Mouse (Mus musculus) heart, embryonic 15.5 days (tissue): ENCODE data around the gene Gm28230. TPM values are rescaled to one million over a fixed set of nuclear protein-coding genes. Genes with fewer than 3 reads are reported as not detected.

ENCODE experiments used
- ATAC-seq: fragments of 200-750 bp; cut with Nextera tagmentation; replicated peaks from 2 replicates; pipeline ENCODE4 v1.8.0; 2017; ENCODE audit warnings: low read depth, moderate TSS enrichment; ENCODE audit not compliant: insufficient number of reproducible peaks, insufficient read depth, low FRiP score
- H3K27ac ChIP-seq: fragments of 300-500 bp; sonication (generic); 2 replicates; pipeline ENCODE4 v1.5.1; 2015; ENCODE audit warnings: mild to moderate bottlenecking, inconsistent platforms
- H3K27me3 ChIP-seq: fragments of 300-500 bp; sonication (generic); 2 replicates; pipeline ENCODE4 v1.6.1; 2015; ENCODE audit warnings: inconsistent platforms
- H3K36me3 ChIP-seq: fragments of 300-500 bp; sonication (generic); 2 replicates; pipeline ENCODE4 v1.6.1; 2015; ENCODE audit warnings: mild to moderate bottlenecking, inconsistent platforms
- H3K4me1 ChIP-seq: fragments of 300-500 bp; sonication (generic); replicated peaks from 2 replicates; pipeline ENCODE4 v1.6.1; 2015; ENCODE audit warnings: inconsistent platforms
- H3K4me2 ChIP-seq: fragments of 300-500 bp; sonication (generic); 2 replicates; pipeline ENCODE4 v1.6.1; 2015; ENCODE audit warnings: inconsistent platforms, mild to moderate bottlenecking, moderate library complexity
- H3K4me3 ChIP-seq: fragments of 300-500 bp; sonication (generic); 2 replicates; pipeline ENCODE4 v1.5.1; 2015; ENCODE audit warnings: mild to moderate bottlenecking, inconsistent platforms
- H3K9ac ChIP-seq: fragments of 300-500 bp; sonication (generic); 2 replicates; pipeline ENCODE4 v1.6.1; 2015; ENCODE audit warnings: mild to moderate bottlenecking, inconsistent platforms
- H3K9me3 ChIP-seq: fragments of 300-500 bp; sonication (generic); replicated peaks from 2 replicates; pipeline ENCODE4 v1.6.1; 2016; ENCODE audit warnings: inconsistent platforms
- WGBS: fragments of 180-500 bp; shearing (Covaris S2); methylation state at CpG from one replicate; pipeline ENCODE4 v1.1.7; 2015; ENCODE audit warnings: mixed read lengths; 5-methylcytosine and 5-hydroxymethylcytosine counted together
- polyA plus RNA-seq: library from polyadenylated mRNA; unstranded; fragments of >200 nt; fragmentation: Nextera tagmentation; extraction: Ambion mirVana; gene quantifications from 2 replicates; pipeline ENCODE4 v1.2.1, GENCODE M21; 2015

The Gm28230 gene
- polyA plus RNA-seq, 1 experiment from 2014 or later, result not detected

- H3K4me1 ChIP-seq, result peaks cover 2% of the 10 kb centered on the region; the same call in 1 of the 2 replicates
- H3K36me3 ChIP-seq, result no peaks in the 10 kb centered on the region
- no peak overlapping the region for H3K27ac ChIP-seq
- H3K4me2 ChIP-seq, result no peak overlapping the region
- ATAC-seq, result no peak
- peaks cover 98% of the 10 kb centered on the region for H3K27me3 ChIP-seq
- H3K9ac ChIP-seq, result no peak overlapping the region
- WGBS, result 7% methylated on average over 5 of the region's 5 CpGs
- no peak overlapping the region for H3K4me3 ChIP-seq
- no peaks in the 10 kb centered on the region for H3K9me3 ChIP-seq
Observed at GRCm38 (mm10) chr2:74720955-74721491, 5.5 kb upstream of the Gm28230 start.

GRCm38 (mm10) chr2:74721882-74722281 lies 4.6 kb upstream of the Gm28230 start:
- no peak overlapping the region for H3K27ac ChIP-seq
- H3K4me3 ChIP-seq, result no peak overlapping the region
- no peak for ATAC-seq
- H3K4me1 ChIP-seq, result 0 out of 2 replicates have a peak, but pooled peaks cover 2% of the 10 kb centered on the region
- H3K27me3 ChIP-seq, result peaks cover 98% of the 10 kb centered on the region
- no peak overlapping the region for H3K4me2 ChIP-seq
- WGBS, result 15% methylated on average over 6 of the region's 6 CpGs
- no peak overlapping the region for H3K9ac ChIP-seq
- H3K9me3 ChIP-seq, result no peaks in the 10 kb centered on the region
- H3K36me3 ChIP-seq, result no peaks in the 10 kb centered on the region

- WGBS, result 16% methylated on average over 8 of the region's 8 CpGs
- H3K4me1 ChIP-seq, result peaks cover 9% of the 10 kb centered on the region
- peaks cover 98% of the 10 kb centered on the region for H3K27me3 ChIP-seq
- H3K9me3 ChIP-seq, result no peaks in the 10 kb centered on the region
- no peak for ATAC-seq
- no peak overlapping the region for H3K9ac ChIP-seq
- H3K4me3 ChIP-seq, result no peak overlapping the region
- no peak overlapping the region for H3K4me2 ChIP-seq
- no peak overlapping the region for H3K27ac ChIP-seq
- no peaks in the 10 kb centered on the region for H3K36me3 ChIP-seq
Observed at GRCm38 (mm10) chr2:74722949-74723348, 3.6 kb upstream of the Gm28230 start.

GRCm38 (mm10) chr2:74724244-74725015 lies 2.1 kb upstream of the Gm28230 start:
- no peak overlapping the region for H3K9ac ChIP-seq
- WGBS, result 32% methylated on average over 7 of the region's 7 CpGs
- no peaks in the 10 kb centered on the region for H3K36me3 ChIP-seq
- H3K4me2 ChIP-seq, result no peak overlapping the region
- peaks cover 100% of the 10 kb centered on the region for H3K27me3 ChIP-seq
- no peaks in the 10 kb centered on the region for H3K9me3 ChIP-seq
- no peak overlapping the region for H3K4me3 ChIP-seq
- peaks cover 9% of the 10 kb centered on the region for H3K4me1 ChIP-seq
- ATAC-seq, result no peak
- no peak overlapping the region for H3K27ac ChIP-seq

GRCm38 (mm10) chr2:74725171-74725570 lies 1.4 kb upstream of the Gm28230 start:
- no peak for ATAC-seq
- Histone ChIP-seq H3K9ac (no peak overlapping the region), H3K27me3 (peaks cover 98% of the 10 kb centered on the region), H3K4me2 (no peak overlapping the region), H3K9me3 (no peaks in the 10 kb centered on the region), H3K4me1 (peaks cover 9% of the 10 kb centered on the region), H3K4me3 (no peak overlapping the region), H3K36me3 (no peaks in the 10 kb centered on the region), H3K27ac (no peak overlapping the region)
- 16% methylated on average over 17 of the region's 17 CpGs for WGBS

- H3K9ac ChIP-seq, result no peak overlapping the region
- no peak overlapping the region for H3K27ac ChIP-seq
Observed at GRCm38 (mm10) chr2:74726973-74727639, 578 bp downstream of the Gm28230 start.

GRCm38 (mm10) chr2:74727640-74728302 lies 1.2 kb downstream of the Gm28230 start:
- no peaks in the 10 kb centered on the region for H3K9me3 ChIP-seq
- H3K4me2 ChIP-seq, result peak overlapping the region; percentile 55
- no peak overlapping the region for H3K9ac ChIP-seq
- H3K27ac ChIP-seq, result no peak overlapping the region
- 1% methylated on average over 25 of the region's 25 CpGs for WGBS
- no peak for ATAC-seq
- peak overlapping the region; percentile 35 for H3K4me3 ChIP-seq
- peaks cover 14% of the 10 kb centered on the region for H3K4me1 ChIP-seq
- H3K36me3 ChIP-seq, result no peaks in the 10 kb centered on the region
- H3K27me3 ChIP-seq, result peaks cover 98% of the 10 kb centered on the region

More at GRCm38 (mm10) chr2:74726973-74727639, 578 bp downstream of the Gm28230 start:
- no peaks in the 10 kb centered on the region for H3K36me3 ChIP-seq
- peaks cover 9% of the 10 kb centered on the region for H3K4me1 ChIP-seq
- no peaks in the 10 kb centered on the region for H3K9me3 ChIP-seq
- H3K4me2 ChIP-seq, result peak overlapping the region; percentile 55
- peak overlapping the region; percentile 35 for H3K4me3 ChIP-seq
- 2% methylated on average over 43 of the region's 43 CpGs for WGBS
- no peak for ATAC-seq
- peaks cover 98% of the 10 kb centered on the region for H3K27me3 ChIP-seq

GRCm38 (mm10) chr2:74728303-74728680 lies 1.8 kb downstream of the Gm28230 start:
- no peaks in the 10 kb centered on the region for H3K36me3 ChIP-seq
- H3K4me1 ChIP-seq, result peaks cover 16% of the 10 kb centered on the region
- 19% methylated on average over 13 of the region's 13 CpGs for WGBS
- H3K27ac ChIP-seq, result no peak overlapping the region
- ATAC-seq, result no peak
- H3K9ac ChIP-seq, result no peak overlapping the region
- peaks cover 98% of the 10 kb centered on the region for H3K27me3 ChIP-seq
- 0 out of 2 replicates have a peak overlapping the region, but pooled peaks have one; percentile 35 for H3K4me3 ChIP-seq
- no peak overlapping the region for H3K4me2 ChIP-seq
- no peaks in the 10 kb centered on the region for H3K9me3 ChIP-seq

GRCm38 (mm10) chr2:74730331-74730730 lies 3.8 kb downstream of the Gm28230 start:
- 17% methylated on average over 8 of the region's 8 CpGs for WGBS
- Histone ChIP-seq H3K27ac (no peak overlapping the region), H3K27me3 (peaks cover 97% of the 10 kb centered on the region), H3K4me1 (peaks cover 16% of the 10 kb centered on the region), H3K9me3 (no peaks in the 10 kb centered on the region), H3K36me3 (no peaks in the 10 kb centered on the region), H3K4me3 (no peak overlapping the region), H3K4me2 (no peak overlapping the region), H3K9ac (no peak overlapping the region)
- ATAC-seq, result no peak

- H3K4me3 ChIP-seq, result no peak overlapping the region
- H3K9ac ChIP-seq, result no peak overlapping the region
- H3K36me3 ChIP-seq, result no peaks in the 10 kb centered on the region
- no peak overlapping the region for H3K27ac ChIP-seq
- ATAC-seq, result no peak
- peaks cover 97% of the 10 kb centered on the region for H3K27me3 ChIP-seq
- H3K4me2 ChIP-seq, result no peak overlapping the region
- H3K9me3 ChIP-seq, result no peaks in the 10 kb centered on the region
- peaks cover 20% of the 10 kb centered on the region for H3K4me1 ChIP-seq
Observed at GRCm38 (mm10) chr2:74731055-74731454, 4.5 kb downstream of the Gm28230 start.

- Histone ChIP-seq H3K36me3 (no peaks in the 10 kb centered on the region), H3K27ac (no peak overlapping the region), H3K4me1 (peaks cover 23% of the 10 kb centered on the region), H3K4me2 (no peak overlapping the region), H3K9me3 (no peaks in the 10 kb centered on the region), H3K4me3 (no peak overlapping the region), H3K9ac (no peak overlapping the region), H3K27me3 (peaks cover 97% of the 10 kb centered on the region)
- 9% methylated on average over 9 of the region's 9 CpGs for WGBS
- ATAC-seq, result no peak
Observed at GRCm38 (mm10) chr2:74731799-74732512, 5.4 kb downstream of the Gm28230 start.
